Mouse (Mus musculus) heart, adult 2 months (tissue): ENCODE measurements around the gene Rcc2.

Source experiments
- CTCF ChIP-seq: fragments of 200-600 bp; IDR thresholded peaks from 2 replicates; pipeline ENCODE4 v1.8.1; 2022; ENCODE audit warnings: antibody characterized with exemption, mild to moderate bottlenecking, moderate library complexity
- POLR2A ChIP-seq: fragments of 200-500 bp; IDR thresholded peaks from 2 replicates; pipeline ENCODE4 v1.6.1; 2011; ENCODE audit warnings: mild to moderate bottlenecking, low read depth, low read length, control low read depth; ENCODE audit not compliant: insufficient read depth

DNA sequence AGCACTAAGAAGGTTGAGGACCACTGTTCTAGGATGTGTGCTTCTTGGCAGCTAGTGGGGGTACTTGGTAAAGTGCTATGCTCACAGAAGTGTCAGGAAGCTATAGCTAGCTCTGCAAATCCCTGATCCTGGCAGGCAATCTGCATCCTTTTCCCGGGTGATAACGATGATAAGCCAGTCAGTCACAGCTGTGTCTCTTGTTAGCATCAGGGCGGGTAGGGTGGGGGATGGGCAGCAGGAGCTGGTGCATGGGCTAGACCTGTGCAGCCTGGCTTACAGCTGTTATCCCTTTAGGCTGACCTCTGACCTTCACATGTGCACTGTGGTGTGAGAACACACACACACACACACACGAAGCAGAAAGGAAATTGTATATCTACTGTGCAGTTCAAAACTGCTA lies 42.7 kb downstream of the Rcc2 start:
- TF ChIP-seq CTCF, result no peak
- no peak for TF ChIP-seq POLR2A
